Mouse (Mus musculus) hindbrain, embryonic 15.5 days (tissue): Measurements from ENCODE around the gene Frzb. TPM values are rescaled to one million over a fixed set of nuclear protein-coding genes. Genes with fewer than 3 reads are reported as not detected.

Experiments
- ATAC-seq: fragments of 200-750 bp; cut with Nextera tagmentation; 2 replicates; pipeline ENCODE4 v1.8.0; 2017; ENCODE audit warnings: low read depth, moderate number of reproducible peaks, moderate TSS enrichment; ENCODE audit not compliant: low FRiP score
- H3K27ac ChIP-seq: fragments of 300-500 bp; sonication (generic); replicated peaks from 2 replicates; pipeline ENCODE4 v1.5.1; 2015; ENCODE audit warnings: mild to moderate bottlenecking, inconsistent platforms
- H3K27me3 ChIP-seq: fragments of 300-500 bp; sonication (generic); 2 replicates; pipeline ENCODE4 v1.6.1; 2015; ENCODE audit warnings: control low read depth, inconsistent platforms
- H3K36me3 ChIP-seq: fragments of 300-500 bp; sonication (generic); 2 replicates; pipeline ENCODE4 v1.6.1; 2015; ENCODE audit warnings: control low read depth, inconsistent platforms
- H3K4me1 ChIP-seq: fragments of 300-500 bp; sonication (generic); replicated peaks from 2 replicates; pipeline ENCODE4 v1.6.1; 2015; ENCODE audit warnings: control low read depth, inconsistent platforms
- H3K4me2 ChIP-seq: fragments of 300-500 bp; sonication (generic); 2 replicates; pipeline ENCODE4 v1.6.1; 2015; ENCODE audit warnings: moderate library complexity, mild to moderate bottlenecking, inconsistent platforms
- H3K4me3 ChIP-seq: fragments of 300-500 bp; sonication (generic); 2 replicates; pipeline ENCODE4 v1.5.1; 2015; ENCODE audit warnings: mild to moderate bottlenecking, inconsistent platforms
- H3K9ac ChIP-seq: fragments of 300-500 bp; sonication (generic); 2 replicates; pipeline ENCODE4 v1.6.1; 2015; ENCODE audit warnings: inconsistent platforms
- H3K9me3 ChIP-seq: fragments of 300-500 bp; sonication (generic); 2 replicates; pipeline ENCODE4 v1.6.1; 2016; ENCODE audit warnings: control low read depth, inconsistent platforms
- WGBS: fragments of 180-500 bp; shearing (Covaris S2); methylation state at CpG from one replicate; pipeline ENCODE4 v1.1.7; 2015; 5-methylcytosine and 5-hydroxymethylcytosine counted together
- polyA plus RNA-seq: library from polyadenylated mRNA; unstranded; fragments of >200 nt; fragmentation: Nextera tagmentation; extraction: Ambion mirVana; gene quantifications from 2 replicates; pipeline ENCODE4 v1.2.1, GENCODE M21; 2015

Gene Frzb
- polyA plus RNA-seq, 1 experiment from 2014 or later = 18.5 TPM

DNA sequence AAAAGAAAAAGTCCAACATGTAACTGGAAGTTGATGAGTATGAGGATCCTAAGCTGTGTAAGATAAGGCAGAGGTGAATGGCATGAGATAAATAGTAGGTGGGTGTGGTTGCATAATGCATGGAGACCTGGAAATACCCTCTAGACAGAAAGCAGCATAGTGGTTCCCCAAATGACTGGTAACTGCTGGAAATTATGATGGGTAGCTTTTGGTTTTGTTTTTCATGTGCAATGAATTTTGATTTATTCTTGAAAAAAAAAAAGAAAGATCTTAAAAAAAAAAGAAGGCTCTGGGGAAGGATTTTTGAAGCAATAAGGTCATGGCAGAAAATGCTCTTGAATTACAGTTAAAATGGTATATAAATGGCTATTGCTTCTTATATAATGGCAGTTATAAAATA lies 72.5 kb downstream of the Frzb start:
- no peaks in the 10 kb centered on the region for H3K9me3 ChIP-seq
- H3K27me3 ChIP-seq = no peaks in the 10 kb centered on the region
- no peak overlapping the region for H3K9ac ChIP-seq
- no peak overlapping the region for H3K4me3 ChIP-seq
- H3K4me2 ChIP-seq = no peak overlapping the region
- no peak for ATAC-seq
- no peak overlapping the region for H3K27ac ChIP-seq
- H3K4me1 ChIP-seq = no peaks in the 10 kb centered on the region
- H3K36me3 ChIP-seq = no peaks in the 10 kb centered on the region

DNA sequence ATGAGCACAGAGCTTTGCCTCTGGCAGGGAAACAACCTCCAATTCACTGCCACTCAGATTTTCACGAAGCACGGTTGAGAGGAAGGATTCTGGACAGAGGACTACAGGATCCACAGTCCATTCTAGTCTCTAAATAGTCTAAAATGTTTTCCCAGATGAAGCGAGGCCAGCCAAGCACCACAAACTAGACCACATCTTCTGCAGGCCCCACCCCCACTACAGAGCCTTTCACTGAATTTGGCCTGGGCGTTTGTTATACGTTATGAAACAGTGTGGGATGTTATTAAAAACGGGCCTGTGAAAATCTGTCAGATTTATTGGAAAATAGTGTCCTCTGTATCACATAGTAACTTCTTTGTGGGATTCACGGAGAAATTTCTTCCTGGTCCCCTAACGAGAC lies 76.0 kb downstream of the Frzb start:
- Histone ChIP-seq H3K4me2 (no peak overlapping the region), H3K4me1 (no peaks in the 10 kb centered on the region), H3K27ac (no peak overlapping the region), H3K27me3 (no peaks in the 10 kb centered on the region), H3K36me3 (no peaks in the 10 kb centered on the region), H3K9ac (no peak overlapping the region), H3K9me3 (no peaks in the 10 kb centered on the region), H3K4me3 (no peak overlapping the region)
- 84% methylated on average over 8 of the region's 8 CpGs for WGBS
- no peak for ATAC-seq

Other genes with a start within 250 kb of the Frzb start
- gene Prdx6b, start 155.2 kb downstream of the Frzb start, polyA plus RNA-seq = not detected in 2 replicates
- gene Dnajc10, start 132.2 kb downstream of the Frzb start, polyA plus RNA-seq = 63.1 and 65.1 TPM in 2 replicates
- 101 and 104 TPM in 2 replicates for gene Nckap1, start 133.8 kb upstream of the Frzb start, polyA plus RNA-seq
- 16.1 and 16.2 TPM in 2 replicates for gene Dusp19, start 169.4 kb upstream of the Frzb start, polyA plus RNA-seq
- gene Nup35, start 169.6 kb upstream of the Frzb start, polyA plus RNA-seq = 52.5 and 53.7 TPM in 2 replicates